Mouse (Mus musculus): Measurements from ENCODE around the gene Slc6a16.

GRCm38 (mm10) chr7:45196176-45196535 lies 44.7 kb upstream of the Slc6a16 start:
- TF ChIP-seq POLR2A (IDR thresholded peaks at IDR 0.05; ENCODE audit: insufficient read depth, low read depth, low read length) (no peak), CTCF (IDR thresholded peaks at IDR 0.05) (no peak)
